Mouse (Mus musculus): Measurements from ENCODE around the gene Parp2.

- TF ChIP-seq CTCF (IDR thresholded peaks at IDR 0.05; ENCODE audit: low read depth, low read length) (no peak), POLR2A (IDR thresholded peaks at IDR 0.05; ENCODE audit: borderline replicate concordance, low read depth, low read length) (no peak)
Measured at GRCm38 (mm10) chr14:50824219-50824618, 16.6 kb downstream of the Parp2 start.

Data from bone marrow macrophage, adult 2 months (primary cell).